Mouse (Mus musculus): ENCODE results near the gene Rgs13.

GRCm38 (mm10) chr1:144168921-144169320, 8.3 kb downstream of the Rgs13 start:
- TF ChIP-seq CTCF (IDR thresholded peaks at IDR 0.05; ENCODE audit: low read depth) (no peak), EP300 (optimal IDR thresholded peaks at IDR 0.05) (no peak)
